Mouse (Mus musculus): ENCODE data around the gene Tlr6. TPM values are rescaled to one million over a fixed set of nuclear protein-coding genes. Genes with fewer than 3 reads are reported as not detected.
A peak's percentile ranks its signal among the peaks of the same experiment; 100 is the strongest.

The Tlr6 gene
- polyA plus RNA-seq, 1 experiment = 0.96 TPM

DNA sequence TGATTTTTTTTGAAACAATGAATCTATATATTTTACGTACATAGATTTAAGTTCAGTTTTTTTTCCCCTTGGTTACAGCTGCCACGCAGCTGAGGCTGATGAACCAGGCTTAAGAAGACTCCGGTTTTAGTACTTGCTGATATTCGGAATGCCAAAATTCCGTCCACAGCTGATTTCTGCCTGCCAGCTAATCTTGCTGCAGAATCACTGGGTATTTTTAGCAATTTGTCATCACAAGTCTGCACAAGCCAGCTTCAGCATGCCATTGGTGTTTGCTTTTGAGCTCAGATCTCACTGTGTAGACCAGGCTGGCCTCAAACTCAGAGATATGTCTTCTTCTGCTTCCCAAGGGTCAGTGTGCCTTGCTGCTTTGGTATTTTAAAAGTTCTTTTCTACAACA, 8.4 kb downstream of the Tlr6 start:
- peak in 1 of 2 experiments; percentile 47 for DNase-seq (ENCODE audit: extremely low spot score in 1 of 2, low spot score in 1 of 2)

DNA sequence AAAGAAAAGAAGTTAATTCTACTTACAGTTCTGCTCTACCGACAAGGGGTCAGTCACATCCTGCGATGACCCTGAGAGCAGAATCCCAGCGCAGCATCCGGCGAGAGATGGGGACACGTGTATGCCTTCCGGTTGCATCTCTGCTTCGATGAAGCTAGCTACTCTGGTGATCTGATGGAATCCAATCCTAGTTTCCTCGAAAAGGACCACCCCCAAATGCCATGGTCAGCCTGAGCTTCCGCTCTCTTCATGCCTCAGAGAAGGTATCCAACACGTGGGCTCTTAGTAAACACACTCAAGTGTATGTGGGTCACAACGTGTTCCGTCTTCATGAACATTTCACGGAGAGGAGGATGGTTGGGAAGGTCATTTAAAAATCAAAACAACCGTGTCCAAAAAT, 27.1 kb downstream of the Tlr6 start:
- no peak for DNase-seq (ENCODE audit: extremely low spot score in 1 of 2, low spot score in 1 of 2)

DNA sequence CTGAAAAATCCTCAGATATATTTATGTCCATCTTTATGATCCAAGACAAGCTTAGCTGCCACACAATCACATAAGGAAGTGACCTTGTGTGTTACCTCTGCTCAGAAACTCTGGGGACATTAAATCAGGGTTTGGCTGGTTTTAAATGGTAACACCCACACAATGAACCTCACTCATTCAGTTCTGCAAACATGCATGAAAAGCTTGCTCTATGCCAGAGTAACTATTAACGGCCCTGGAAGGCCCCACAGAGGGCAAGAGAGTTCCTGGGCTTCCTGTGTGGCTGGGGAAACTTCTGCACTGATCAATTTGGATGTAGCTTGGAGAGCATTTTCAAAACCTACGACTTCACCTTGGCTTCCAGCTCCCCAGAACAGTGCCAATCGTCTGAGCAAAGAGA, 27.7 kb downstream of the Tlr6 start:
- no peak for DNase-seq (ENCODE audit: extremely low spot score in 1 of 2, low spot score in 1 of 2)

DNA sequence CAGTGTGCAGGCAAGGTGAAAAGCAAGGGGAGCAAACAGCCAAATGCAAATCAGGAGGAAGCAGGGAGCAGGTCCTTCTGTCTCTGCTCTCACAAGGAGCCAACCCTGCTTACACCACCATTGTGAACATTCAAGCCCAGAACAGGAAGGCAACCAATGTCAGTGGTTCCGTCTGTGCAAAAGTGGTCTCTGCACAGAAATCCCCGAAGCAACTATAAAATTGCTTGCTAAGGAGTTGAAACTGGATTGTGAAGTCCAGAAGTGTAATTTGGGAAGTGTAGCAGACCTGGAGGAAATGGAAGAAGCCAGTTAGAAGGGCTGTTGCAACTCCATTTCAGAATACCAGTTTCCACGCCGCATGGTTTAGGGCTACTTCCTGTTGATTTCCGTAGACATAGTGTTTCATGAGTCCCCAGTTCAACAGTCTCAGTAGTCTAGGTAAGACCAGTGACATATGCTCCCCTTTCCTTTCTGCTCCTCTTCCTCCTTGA, 37.0 kb downstream of the Tlr6 start:
- DNase-seq (ENCODE audit: extremely low spot score in 1 of 2, low spot score in 1 of 2) = no peak

DNA sequence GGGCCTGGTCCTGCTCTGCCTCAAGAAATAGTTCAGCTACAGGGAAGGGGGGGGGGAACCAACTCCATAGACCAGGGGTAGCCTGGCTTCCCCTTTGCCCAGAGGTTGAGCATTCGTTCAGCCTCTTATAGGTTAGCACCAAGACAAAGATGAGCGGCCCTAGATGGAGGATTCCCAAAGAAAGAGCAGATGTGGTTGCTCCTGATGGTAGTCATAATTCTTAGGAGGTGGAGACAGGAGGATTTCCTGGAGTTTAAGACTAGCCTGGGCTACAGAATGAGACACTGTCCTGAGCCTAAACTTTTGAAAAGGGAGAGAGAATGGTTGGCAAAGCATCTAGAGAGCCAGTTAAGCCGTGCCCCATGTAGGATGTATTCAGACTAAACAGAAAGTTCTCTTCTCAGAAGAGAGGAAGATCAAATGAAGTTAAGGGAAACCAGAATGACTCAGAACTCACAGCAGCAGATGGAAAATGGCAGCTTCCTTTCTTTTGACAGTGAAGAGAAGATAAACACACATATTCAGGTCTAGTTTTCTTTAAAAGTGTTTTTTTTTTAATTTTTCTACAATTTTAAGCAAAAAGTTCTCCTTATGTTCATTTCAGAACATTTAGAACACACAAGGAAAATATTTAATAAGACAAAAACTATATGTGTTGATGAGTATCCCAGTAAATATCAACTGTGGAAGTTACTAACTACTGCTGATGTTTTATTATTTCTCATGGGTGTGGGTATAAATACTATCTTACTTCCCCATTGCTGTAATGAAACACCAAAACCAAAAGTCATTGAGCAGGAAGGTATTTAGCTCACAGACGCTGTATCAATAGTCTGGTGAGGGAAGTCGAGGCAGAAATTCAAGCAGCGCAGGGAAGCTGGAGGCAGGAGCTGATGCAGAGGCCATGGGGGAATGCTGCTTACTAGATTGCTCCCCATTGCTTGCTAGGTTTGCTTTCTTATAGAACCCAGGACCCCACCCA, 41.0 kb downstream of the Tlr6 start:
- no peak for DNase-seq (ENCODE audit: extremely low spot score in 1 of 2, low spot score in 1 of 2)

- DNase-seq (ENCODE audit: extremely low spot score in 1 of 2, low spot score in 1 of 2) = no peak
Measured at GRCm38 (mm10) chr5:64917721-64918120, 42.2 kb downstream of the Tlr6 start.

GRCm38 (mm10) chr5:64917161-64917560, 42.7 kb downstream of the Tlr6 start:
- no peak for DNase-seq (ENCODE audit: extremely low spot score in 1 of 2, low spot score in 1 of 2)

DNA sequence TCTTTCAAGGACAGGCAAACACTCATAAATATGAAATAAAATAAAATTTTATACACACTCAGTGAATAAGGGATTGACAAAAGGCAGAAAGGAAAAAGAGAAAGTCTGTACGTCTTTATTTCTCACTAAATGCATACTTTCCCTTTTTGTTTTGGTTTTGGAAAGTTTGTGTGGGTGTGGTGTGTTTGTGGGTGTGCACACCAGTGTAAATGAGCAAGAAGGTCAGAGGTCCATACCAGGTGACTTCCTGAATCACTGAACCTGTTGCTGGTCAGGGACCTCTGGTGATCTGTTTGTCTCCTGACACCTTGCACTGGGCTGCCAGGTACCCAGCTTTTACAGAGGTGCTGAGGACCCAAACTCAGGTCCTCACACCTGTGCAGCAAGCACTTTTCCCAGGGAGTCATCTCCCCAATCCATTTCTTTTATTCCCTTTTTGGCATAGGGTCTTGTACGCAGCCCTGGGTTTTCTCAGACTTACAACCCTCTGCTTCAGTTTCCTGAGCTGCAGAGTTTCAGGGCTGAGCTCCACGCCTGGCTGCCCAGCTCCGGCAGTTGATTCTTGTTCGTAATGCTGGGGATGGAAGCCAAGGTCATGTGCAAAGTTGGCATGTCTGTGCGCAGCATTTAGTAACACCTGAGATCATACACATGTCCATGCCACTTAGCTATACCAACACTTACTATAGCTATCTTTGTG, 51.2 kb downstream of the Tlr6 start:
- DNase-seq (ENCODE audit: extremely low spot score in 1 of 2, low spot score in 1 of 2) = no peak

DNA sequence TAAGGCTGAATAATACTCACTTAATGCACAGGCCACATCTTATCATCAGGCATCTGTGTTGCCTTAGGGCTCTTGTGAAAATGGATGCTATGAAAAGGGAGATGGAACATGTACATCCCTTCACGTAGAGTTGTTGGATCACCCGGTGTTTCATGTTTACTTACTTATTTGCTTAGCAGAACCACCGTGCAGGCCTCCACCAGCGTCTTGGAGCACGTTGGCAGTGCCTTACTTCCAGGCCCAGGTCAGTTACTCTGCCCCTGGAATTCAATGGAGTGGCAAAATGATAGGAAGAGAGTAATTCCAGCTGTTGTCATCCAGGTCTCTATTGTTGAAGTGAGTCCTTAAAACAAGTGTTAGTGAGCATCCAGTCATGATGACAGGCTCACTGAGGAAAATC, 52.0 kb downstream of the Tlr6 start:
- DNase-seq (ENCODE audit: extremely low spot score in 1 of 2, low spot score in 1 of 2) = no peak

DNA sequence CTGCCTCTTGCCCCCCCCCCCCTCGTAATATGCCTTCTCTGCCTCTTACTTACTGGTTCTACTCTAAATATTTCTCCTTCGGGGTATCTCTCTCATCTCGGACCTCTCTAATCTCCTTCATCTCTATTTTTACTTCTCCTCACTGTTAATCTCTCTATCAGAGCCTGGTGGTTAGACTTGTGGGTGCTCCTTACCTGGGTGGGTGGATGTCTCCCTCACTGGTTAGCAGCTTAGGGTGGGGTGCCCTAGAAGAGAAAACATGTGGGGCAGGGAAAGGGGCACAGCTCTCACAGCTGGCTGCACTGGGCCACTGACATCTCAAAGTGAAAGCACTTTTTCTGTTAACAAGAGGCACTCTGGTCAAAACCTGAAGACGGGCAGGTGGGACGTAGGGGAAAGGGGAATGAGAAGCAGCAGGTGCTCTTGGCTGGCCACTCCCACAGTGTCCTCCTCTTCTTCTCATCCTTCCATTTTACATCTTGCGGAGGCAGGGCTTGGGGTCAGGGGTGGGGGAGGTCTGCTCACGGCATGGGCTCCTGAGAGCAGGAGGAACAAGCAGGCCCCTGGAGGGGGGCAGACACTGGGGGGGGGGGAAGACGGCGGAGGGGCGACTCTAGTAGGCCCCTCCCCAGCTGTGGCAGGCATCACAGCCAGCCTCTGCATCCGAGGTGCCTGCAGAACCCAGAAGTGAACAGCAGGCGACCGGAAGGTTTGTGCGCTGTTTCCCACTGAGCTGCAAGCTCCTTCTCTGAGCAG, 54.2 kb downstream of the Tlr6 start:
- DNase-seq (ENCODE audit: extremely low spot score in 1 of 2, low spot score in 1 of 2) = no peak

Other genes with a start within 250 kb of the Tlr6 start
- 21.7 and 25.4 TPM in 2 replicates for gene Klf3, start 156.7 kb downstream of the Tlr6 start, polyA plus RNA-seq (2012; rRNA removed)
- gene Tlr1, start 26.5 kb downstream of the Tlr6 start, polyA plus RNA-seq (2012; rRNA removed) = 0.67 and 0.70 TPM in 2 replicates
- gene Fam114a1, start 10.0 kb upstream of the Tlr6 start, polyA plus RNA-seq (2012; rRNA removed) = 6.2 and 6.4 TPM in 2 replicates
- gene Tmem156, start 132.0 kb upstream of the Tlr6 start, polyA plus RNA-seq (2012; rRNA removed) = 0.40 and 0.44 TPM in 2 replicates
- gene Klhl5, start 147.4 kb upstream of the Tlr6 start, polyA plus RNA-seq (2012; rRNA removed) = 55.7 and 59.4 TPM in 2 replicates
- 17.5 and 20.7 TPM in 2 replicates for gene Wdr19, start 239.6 kb upstream of the Tlr6 start, polyA plus RNA-seq (2012; rRNA removed)

Data from frontal cortex, adult 2 months (tissue).